Mouse (Mus musculus) brain, embryonic 14.5 days (tissue): ENCODE data around the gene Dis3l2.

Experiments
- CTCF ChIP-seq: fragments of 200-500 bp; IDR thresholded peaks from 2 replicates; pipeline ENCODE4 v1.5.1; 2012; ENCODE audit warnings: inconsistent platforms, mild to moderate bottlenecking, moderate library complexity, borderline replicate concordance; ENCODE audit not compliant: insufficient read depth, insufficient read length; ENCODE audit errors: extremely low read depth
- POLR2A ChIP-seq: fragments of 200-500 bp; IDR thresholded peaks from 2 replicates; pipeline ENCODE4 v1.6.1; 2012; ENCODE audit warnings: mild to moderate bottlenecking, inconsistent platforms, borderline replicate concordance; ENCODE audit not compliant: poor library complexity, insufficient read depth, insufficient read length, severe bottlenecking; ENCODE audit errors: extremely low read depth

- no peak for TF ChIP-seq POLR2A
- TF ChIP-seq CTCF: no peak
These were observed 222.2 kb downstream of the Dis3l2 start for GRCm38 (mm10) chr1:86925776-86926175.
